Mouse (Mus musculus): Measurements from ENCODE around the gene Alyref. TPM values are rescaled to one million over a fixed set of nuclear protein-coding genes. Genes with fewer than 3 reads are reported as not detected.
A peak's percentile ranks its signal among the peaks of the same experiment; 100 is the strongest.

The Alyref gene
- polyA plus RNA-seq, 1 experiment from 2014 or later, result 820 TPM

DNA sequence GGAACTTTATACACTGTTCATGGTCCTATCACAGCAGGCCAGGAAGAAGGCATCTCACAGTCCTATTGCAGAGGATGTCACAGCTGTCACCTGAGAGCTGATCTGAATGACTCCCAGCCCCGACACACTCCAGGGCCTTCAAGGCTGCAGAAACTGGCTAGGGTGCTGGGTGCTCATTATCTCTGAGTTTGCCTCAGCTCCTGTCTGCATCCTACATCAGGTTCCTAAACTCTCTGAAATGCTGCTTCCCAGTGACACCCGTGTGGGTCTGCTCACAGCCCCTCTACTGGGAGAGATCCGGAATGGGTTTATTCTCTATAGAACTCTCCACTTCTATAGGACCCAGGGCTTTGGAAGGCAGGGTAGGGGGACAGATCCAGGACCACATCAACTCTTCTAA, 50.0 kb downstream of the Alyref start:
- H3K9ac ChIP-seq (ENCODE audit: low read length), result peak overlapping the region; percentile 94
- peak overlapping the region; percentile 90 for H3K4me2 ChIP-seq
- no peaks in the 10 kb centered on the region for H3K27me3 ChIP-seq (ENCODE audit: control insufficient read depth, insufficient read depth, low read length)
- peaks cover 16% of the 10 kb centered on the region for H3K4me1 ChIP-seq (ENCODE audit: control insufficient read depth, insufficient read depth, low read length)
- peaks cover 6% of the 10 kb centered on the region for H3K36me3 ChIP-seq (ENCODE audit: control insufficient read depth, insufficient read depth, low read length)
- no peak for ATAC-seq (ENCODE audit: low FRiP score)
- H3K9me3 ChIP-seq (ENCODE audit: control insufficient read depth, low read length), result no peaks in the 10 kb centered on the region
- 81% methylated on average over 3 of the region's 3 CpGs for WGBS
- H3K27ac ChIP-seq (ENCODE audit: low read depth, low read length), result no peak overlapping the region
- H3K4me3 ChIP-seq (ENCODE audit: low read depth, low read length), result peak overlapping the region; percentile 98; the same call in 1 of the 2 replicates
- DNase-seq (ENCODE audit: low spot score, missing footprints), result no peak

DNA sequence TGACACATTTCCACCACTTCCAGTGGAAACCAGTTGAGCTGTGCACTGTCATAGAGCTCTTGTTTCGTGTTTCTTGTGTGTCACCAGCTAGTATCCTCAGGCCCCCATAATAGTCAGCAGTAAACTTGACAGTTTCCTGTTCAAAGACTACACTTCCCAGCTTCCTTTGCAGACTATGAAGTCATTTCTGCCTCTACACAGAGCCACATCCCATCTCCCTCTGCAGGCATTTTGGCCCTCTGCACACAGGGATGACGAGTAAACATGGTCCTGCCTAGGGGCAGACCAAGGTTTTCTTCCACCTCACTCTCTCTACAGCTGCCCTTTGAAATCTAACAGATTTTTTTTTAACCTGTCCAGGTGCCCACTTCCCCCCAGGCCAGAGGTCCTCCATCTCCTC, 50.7 kb downstream of the Alyref start:
- H3K9me3 ChIP-seq (ENCODE audit: control insufficient read depth, low read length), result no peaks in the 10 kb centered on the region
- DNase-seq (ENCODE audit: low spot score, missing footprints), result no peak
- H3K36me3 ChIP-seq (ENCODE audit: control insufficient read depth, insufficient read depth, low read length), result peaks cover 10% of the 10 kb centered on the region
- H3K4me1 ChIP-seq (ENCODE audit: control insufficient read depth, insufficient read depth, low read length), result peaks cover 16% of the 10 kb centered on the region
- H3K27ac ChIP-seq (ENCODE audit: low read depth, low read length), result no peak overlapping the region
- no peaks in the 10 kb centered on the region for H3K27me3 ChIP-seq (ENCODE audit: control insufficient read depth, insufficient read depth, low read length)
- WGBS, result 70% methylated on average over 2 of the region's 2 CpGs
- H3K4me2 ChIP-seq, result no peak overlapping the region
- H3K4me3 ChIP-seq (ENCODE audit: low read depth, low read length), result no peak overlapping the region
- H3K9ac ChIP-seq (ENCODE audit: low read length), result no peak overlapping the region
- no peak for ATAC-seq (ENCODE audit: low FRiP score)

DNA sequence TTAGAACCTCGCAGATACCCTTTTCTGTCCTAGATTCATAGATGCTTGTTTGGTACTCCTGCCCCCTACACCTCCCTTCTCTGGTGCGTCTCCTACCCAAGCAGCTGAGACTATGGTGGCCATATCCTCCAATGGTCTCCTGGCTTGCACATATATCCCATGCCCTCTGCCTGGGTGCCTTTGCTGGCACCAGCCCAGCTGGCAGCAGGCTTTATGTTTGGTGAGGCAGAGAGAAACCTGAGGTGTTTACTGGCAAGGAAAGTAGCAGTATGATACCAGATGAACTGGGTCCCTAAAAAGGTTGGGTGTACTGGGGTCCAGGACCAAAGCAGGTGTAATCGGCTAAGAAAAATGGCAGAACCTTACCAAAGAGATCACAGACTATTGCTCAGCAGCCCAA, 52.2 kb downstream of the Alyref start:
- Histone ChIP-seq H3K9ac (ENCODE audit: low read length) (no peak overlapping the region), H3K4me3 (ENCODE audit: low read depth, low read length) (no peak overlapping the region), H3K4me2 (no peak overlapping the region), H3K4me1 (ENCODE audit: control insufficient read depth, insufficient read depth, low read length) (peaks cover 16% of the 10 kb centered on the region), H3K36me3 (ENCODE audit: control insufficient read depth, insufficient read depth, low read length) (peaks cover 12% of the 10 kb centered on the region), H3K27ac (ENCODE audit: low read depth, low read length) (no peak overlapping the region), H3K27me3 (ENCODE audit: control insufficient read depth, insufficient read depth, low read length) (no peaks in the 10 kb centered on the region), H3K9me3 (ENCODE audit: control insufficient read depth, low read length) (no peaks in the 10 kb centered on the region)
- ATAC-seq (ENCODE audit: low FRiP score), result no peak
- WGBS, result 88% methylated on average over 3 of the region's 3 CpGs
- no peak for DNase-seq (ENCODE audit: low spot score, missing footprints)

DNA sequence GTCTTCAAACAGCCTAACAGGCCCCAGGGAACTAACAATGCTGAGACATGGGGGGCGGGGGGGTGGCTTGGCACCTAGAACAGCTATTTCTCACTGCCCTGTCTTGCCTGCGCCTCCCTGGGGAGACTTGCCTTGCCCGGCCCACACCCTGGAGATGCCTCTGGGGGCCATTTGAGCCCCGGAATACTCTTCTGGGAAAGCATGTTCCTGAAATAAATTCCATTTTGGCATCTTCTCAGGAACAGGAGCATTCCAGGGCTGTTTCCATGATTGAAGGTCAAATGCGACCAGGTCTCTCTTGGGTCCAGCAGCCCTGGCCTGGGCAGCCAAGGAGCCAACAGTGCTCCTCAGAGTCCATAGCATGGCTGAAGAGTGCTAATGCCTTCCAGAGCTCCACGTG, 55.8 kb downstream of the Alyref start:
- H3K4me2 ChIP-seq, result no peak overlapping the region
- H3K4me3 ChIP-seq (ENCODE audit: low read depth, low read length), result no peak overlapping the region
- DNase-seq (ENCODE audit: low spot score, missing footprints) (no peak), ATAC-seq (ENCODE audit: low FRiP score) (no peak)
- no peak overlapping the region for H3K9ac ChIP-seq (ENCODE audit: low read length)
- no peaks in the 10 kb centered on the region for H3K9me3 ChIP-seq (ENCODE audit: control insufficient read depth, low read length)
- 86% methylated on average over 6 of the region's 6 CpGs for WGBS
- no peaks in the 10 kb centered on the region for H3K27me3 ChIP-seq (ENCODE audit: control insufficient read depth, insufficient read depth, low read length)
- peaks cover 14% of the 10 kb centered on the region for H3K4me1 ChIP-seq (ENCODE audit: control insufficient read depth, insufficient read depth, low read length)
- peaks cover 12% of the 10 kb centered on the region for H3K36me3 ChIP-seq (ENCODE audit: control insufficient read depth, insufficient read depth, low read length)
- H3K27ac ChIP-seq (ENCODE audit: low read depth, low read length), result no peak overlapping the region

Small RNA genes within 50 kb of the gene (microRNA-seq; reads per million reads assigned to microRNA genes)
- 4.0 reads per million, percentile 18 among the genes with 10 or more reads in this experiment for gene Mir6936

Other genes with a start within 250 kb of the Alyref start
- gene Actg1, start 249.8 kb downstream of the Alyref start, polyA plus RNA-seq (2014; fragmentation: Nextera tagmentation; extraction: Ambion mirVana), result 2,965 and 3,081 TPM in 2 replicates
- gene Fscn2, start 236.8 kb downstream of the Alyref start, polyA plus RNA-seq (2014; fragmentation: Nextera tagmentation; extraction: Ambion mirVana), result 1.4 TPM in 2 replicates
- 25.3 and 29.2 TPM in 2 replicates for gene Faap100, start 219.6 kb downstream of the Alyref start, polyA plus RNA-seq (2014; fragmentation: Nextera tagmentation; extraction: Ambion mirVana)
- 41.0 and 44.7 TPM in 2 replicates for gene Nploc4, start 160.7 kb downstream of the Alyref start, polyA plus RNA-seq (2014; fragmentation: Nextera tagmentation; extraction: Ambion mirVana)
- not detected in 2 replicates for gene Tspan10, start 155.7 kb downstream of the Alyref start, polyA plus RNA-seq (2014; fragmentation: Nextera tagmentation; extraction: Ambion mirVana)
- 0.40 and 0.41 TPM in 2 replicates for gene Pde6g, start 144.9 kb downstream of the Alyref start, polyA plus RNA-seq (2014; fragmentation: Nextera tagmentation; extraction: Ambion mirVana)
- gene Oxld1, start 140.3 kb downstream of the Alyref start, polyA plus RNA-seq (2014; fragmentation: Nextera tagmentation; extraction: Ambion mirVana), result 10.4 and 11.5 TPM in 2 replicates
- gene Ccdc137, start 140.2 kb downstream of the Alyref start, polyA plus RNA-seq (2014; fragmentation: Nextera tagmentation; extraction: Ambion mirVana), result 25.4 and 25.6 TPM in 2 replicates
- gene Arl16, start 130.8 kb downstream of the Alyref start, polyA plus RNA-seq (2014; fragmentation: Nextera tagmentation; extraction: Ambion mirVana), result 48.0 and 53.0 TPM in 2 replicates
- 137 and 152 TPM in 2 replicates for gene Mrpl12, start 113.8 kb downstream of the Alyref start, polyA plus RNA-seq (2014; fragmentation: Nextera tagmentation; extraction: Ambion mirVana)
- gene Slc25a10, start 106.5 kb downstream of the Alyref start, polyA plus RNA-seq (2014; fragmentation: Nextera tagmentation; extraction: Ambion mirVana), result 30.0 and 38.7 TPM in 2 replicates
- gene Gcgr, start 67.7 kb downstream of the Alyref start, polyA plus RNA-seq (2014; fragmentation: Nextera tagmentation; extraction: Ambion mirVana), result 0.11 TPM in 1 of 2 replicates, not detected in the other
- gene Mcrip1, start 48.6 kb downstream of the Alyref start, polyA plus RNA-seq (2014; fragmentation: Nextera tagmentation; extraction: Ambion mirVana), result 232 and 237 TPM in 2 replicates
- gene Ppp1r27, start 47.2 kb downstream of the Alyref start, polyA plus RNA-seq (2014; fragmentation: Nextera tagmentation; extraction: Ambion mirVana), result not detected in 2 replicates
- 492 and 493 TPM in 2 replicates for gene P4hb, start 25.1 kb downstream of the Alyref start, polyA plus RNA-seq (2014; fragmentation: Nextera tagmentation; extraction: Ambion mirVana)
- 521 and 583 TPM in 2 replicates for gene Arhgdia, start 16.7 kb downstream of the Alyref start, polyA plus RNA-seq (2014; fragmentation: Nextera tagmentation; extraction: Ambion mirVana)
- gene Anapc11, start 56 bp upstream of the Alyref start, polyA plus RNA-seq (2014; fragmentation: Nextera tagmentation; extraction: Ambion mirVana), result 178 and 204 TPM in 2 replicates
- 0.38 TPM in 1 of 2 replicates, not detected in the other for gene Npb, start 10.1 kb upstream of the Alyref start, polyA plus RNA-seq (2014; fragmentation: Nextera tagmentation; extraction: Ambion mirVana)
- 89.4 and 101 TPM in 2 replicates for gene Pcyt2, start 19.6 kb upstream of the Alyref start, polyA plus RNA-seq (2014; fragmentation: Nextera tagmentation; extraction: Ambion mirVana)
- gene Sirt7, start 26.9 kb upstream of the Alyref start, polyA plus RNA-seq (2014; fragmentation: Nextera tagmentation; extraction: Ambion mirVana), result 29.5 and 33.2 TPM in 2 replicates
- gene Mafg, start 35.2 kb upstream of the Alyref start, polyA plus RNA-seq (2014; fragmentation: Nextera tagmentation; extraction: Ambion mirVana), result 18.0 and 19.7 TPM in 2 replicates
- gene Pycr1, start 45.4 kb upstream of the Alyref start, polyA plus RNA-seq (2014; fragmentation: Nextera tagmentation; extraction: Ambion mirVana), result 32.4 and 32.8 TPM in 2 replicates
- gene Myadml2, start 49.8 kb upstream of the Alyref start, polyA plus RNA-seq (2014; fragmentation: Nextera tagmentation; extraction: Ambion mirVana), result 0.36 and 0.57 TPM in 2 replicates
- gene Notum, start 62.8 kb upstream of the Alyref start, polyA plus RNA-seq (2014; fragmentation: Nextera tagmentation; extraction: Ambion mirVana), result 0.90 and 1.4 TPM in 2 replicates
- 101 and 113 TPM in 2 replicates for gene Aspscr1, start 74.6 kb upstream of the Alyref start, polyA plus RNA-seq (2014; fragmentation: Nextera tagmentation; extraction: Ambion mirVana)
- 119 and 131 TPM in 2 replicates for gene Cenpx, start 115.4 kb upstream of the Alyref start, polyA plus RNA-seq (2014; fragmentation: Nextera tagmentation; extraction: Ambion mirVana)
- 30.9 TPM in 2 replicates for gene Lrrc45, start 115.6 kb upstream of the Alyref start, polyA plus RNA-seq (2014; fragmentation: Nextera tagmentation; extraction: Ambion mirVana)
- gene Rac3, start 123.1 kb upstream of the Alyref start, polyA plus RNA-seq (2014; fragmentation: Nextera tagmentation; extraction: Ambion mirVana), result 9.9 and 12.3 TPM in 2 replicates
- 10.6 and 12.4 TPM in 2 replicates for gene Dcxr, start 128.9 kb upstream of the Alyref start, polyA plus RNA-seq (2014; fragmentation: Nextera tagmentation; extraction: Ambion mirVana)
- 1.00 and 1.1 TPM in 2 replicates for gene Cbr2, start 133.7 kb upstream of the Alyref start, polyA plus RNA-seq (2014; fragmentation: Nextera tagmentation; extraction: Ambion mirVana)
- gene Hmga1b, start 164.4 kb upstream of the Alyref start, polyA plus RNA-seq (2014; fragmentation: Nextera tagmentation; extraction: Ambion mirVana), result 8.2 and 9.1 TPM in 2 replicates
- 28.2 and 30.6 TPM in 2 replicates for gene Rfng, start 185.8 kb upstream of the Alyref start, polyA plus RNA-seq (2014; fragmentation: Nextera tagmentation; extraction: Ambion mirVana)
- gene Gps1, start 185.9 kb upstream of the Alyref start, polyA plus RNA-seq (2014; fragmentation: Nextera tagmentation; extraction: Ambion mirVana), result 254 and 269 TPM in 2 replicates
- gene Dus1l, start 198.0 kb upstream of the Alyref start, polyA plus RNA-seq (2014; fragmentation: Nextera tagmentation; extraction: Ambion mirVana), result 73.6 and 76.9 TPM in 2 replicates
- 80.8 and 94.6 TPM in 2 replicates for gene Fasn, start 226.2 kb upstream of the Alyref start, polyA plus RNA-seq (2014; fragmentation: Nextera tagmentation; extraction: Ambion mirVana)

All from midbrain, embryonic 11.5 days (tissue).